Mouse (Mus musculus) ES-E14 (cell line): ENCODE measurements around the gene Frmpd4.

Experiments
- CHD2 ChIP-seq: IDR thresholded peaks from 2 replicates; pipeline ENCODE4 v1.6.1; 2014; ENCODE audit warnings: mild to moderate bottlenecking, low read depth, low read length, inconsistent platforms
- MAFK ChIP-seq: IDR thresholded peaks from 2 replicates; pipeline ENCODE4 v1.6.1; 2014; ENCODE audit warnings: mild to moderate bottlenecking, low read depth, low read length, inconsistent platforms; ENCODE audit not compliant: insufficient read depth
- ZC3H11A ChIP-seq: IDR thresholded peaks from 2 replicates; pipeline ENCODE4 v1.6.1; 2012; ENCODE audit warnings: low read depth, mild to moderate bottlenecking, inconsistent platforms, low read length, borderline replicate concordance

DNA sequence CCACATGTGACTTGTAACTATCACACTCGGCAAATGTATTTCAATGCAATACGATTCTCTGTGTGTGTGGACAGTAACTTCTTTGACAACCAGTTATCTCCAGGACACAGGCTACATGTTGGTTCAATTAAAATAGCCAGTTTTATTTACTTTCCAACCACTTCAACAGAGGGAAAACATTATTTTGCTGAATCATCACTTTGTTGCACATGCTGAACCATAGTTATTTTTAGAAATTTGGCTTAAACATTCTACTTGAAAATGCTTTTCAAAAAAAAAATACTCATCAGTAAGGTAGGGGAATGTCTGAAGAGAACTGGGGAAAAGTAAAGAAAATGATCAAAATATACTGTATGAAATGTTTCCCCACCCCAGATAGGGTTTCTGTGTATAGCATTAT is 173.5 kb downstream of the Frmpd4 start:
- TF ChIP-seq ZC3H11A (no peak), MAFK (peak; percentile 61), CHD2 (no peak)
